Mouse (Mus musculus) MEL (cell line): ENCODE results near the gene Loxl3.

Source experiments
- CHD2 ChIP-seq: IDR thresholded peaks from 2 replicates; pipeline ENCODE4 v1.6.1; 2011; ENCODE audit warnings: low read length, improper control_type of control experiment
- E2F4 ChIP-seq: IDR thresholded peaks from 2 replicates; pipeline ENCODE4 v1.6.1; 2011; ENCODE audit warnings: low read depth, low read length, improper control_type of control experiment, borderline replicate concordance
- MAFK ChIP-seq: IDR thresholded peaks from 2 replicates; pipeline ENCODE4 v1.6.1; 2011; ENCODE audit warnings: low read depth, mild to moderate bottlenecking, low read length, improper control_type of control experiment, borderline replicate concordance
- MAZ ChIP-seq: IDR thresholded peaks from 2 replicates; pipeline ENCODE4 v1.6.1; 2012; ENCODE audit warnings: low read depth, mild to moderate bottlenecking, inconsistent platforms, low read length, improper control_type of control experiment
- MEF2A ChIP-seq: IDR thresholded peaks from 2 replicates; pipeline ENCODE4 v1.6.1; 2014; ENCODE audit warnings: low read depth, mild to moderate bottlenecking, inconsistent platforms, low read length, improper control_type of control experiment; ENCODE audit not compliant: poor library complexity, insufficient replicate concordance, severe bottlenecking; ENCODE audit errors: extremely low read depth
- MYC ChIP-seq: IDR thresholded peaks from 2 replicates; pipeline ENCODE4 v1.6.1; 2011; ENCODE audit warnings: low read depth, mild to moderate bottlenecking, low read length, improper control_type of control experiment, moderate library complexity
- POLR2A ChIP-seq, 2 experiments: IDR thresholded peaks; 2 replicates each; pipeline ENCODE4 v1.6.1; 2011 to 2012; ENCODE audit warnings: low read length in 2 of 2, mild to moderate bottlenecking in 2 of 2, control low read depth in 1 of 2, improper control_type of control experiment in 1 of 2, low read depth in 1 of 2, moderate library complexity in 1 of 2; ENCODE audit not compliant: control insufficient read depth in 1 of 2, insufficient read depth in 1 of 2, poor library complexity in 1 of 2
- RCOR1 ChIP-seq: IDR thresholded peaks from 2 replicates; pipeline ENCODE4 v1.6.1; 2012; ENCODE audit warnings: low read depth, mild to moderate bottlenecking, inconsistent platforms, low read length, improper control_type of control experiment
- SMC3 ChIP-seq: IDR thresholded peaks from 2 replicates; pipeline ENCODE4 v1.6.1; 2011; ENCODE audit warnings: low read depth, low read length, improper control_type of control experiment
- TAL1 ChIP-seq: IDR thresholded peaks from 2 replicates; pipeline ENCODE4 v1.6.1; 2012; ENCODE audit warnings: mild to moderate bottlenecking, inconsistent platforms, low read length, moderate library complexity, mixed read lengths
- USF1 ChIP-seq: IDR thresholded peaks from 2 replicates; pipeline ENCODE4 v1.6.1; 2014; ENCODE audit warnings: low read depth, mild to moderate bottlenecking, inconsistent platforms, low read length, improper control_type of control experiment, moderate library complexity
- USF2 ChIP-seq, 2 experiments: IDR thresholded peaks; 2 replicates each; pipeline ENCODE4 v1.6.1; 2011 to 2012; ENCODE audit warnings: improper control_type of control experiment in 2 of 2, low read length in 2 of 2, borderline replicate concordance in 1 of 2, inconsistent platforms in 1 of 2, low read depth in 1 of 2, mild to moderate bottlenecking in 1 of 2; ENCODE audit not compliant: insufficient read depth in 1 of 2
- ZKSCAN1 ChIP-seq: IDR thresholded peaks from 2 replicates; pipeline ENCODE4 v1.6.1; 2012; ENCODE audit warnings: low read depth, mild to moderate bottlenecking, inconsistent platforms, low read length, improper control_type of control experiment, moderate library complexity
- ZNF384 ChIP-seq: IDR thresholded peaks from 2 replicates; pipeline ENCODE4 v1.6.1; 2012; ENCODE audit warnings: low read depth, mild to moderate bottlenecking, inconsistent platforms, low read length, improper control_type of control experiment

- no peak for TF ChIP-seq POLR2A (IDR thresholded peaks at IDR 0.05; ENCODE audit: control insufficient read depth in 1 of 2, insufficient read depth in 1 of 2, low read depth in 1 of 2, low read length in 2 of 2, poor library complexity in 1 of 2)
- no peak for TF ChIP-seq MAFK
- TF ChIP-seq MAZ = no peak
- no peak for TF ChIP-seq RCOR1
- peak; percentile 85 for TF ChIP-seq ZNF384
- TF ChIP-seq MEF2A = no peak
- no peak for TF ChIP-seq USF2 (IDR thresholded peaks at IDR 0.05; ENCODE audit: borderline replicate concordance in 1 of 2, insufficient read depth in 1 of 2, low read depth in 1 of 2, low read length in 2 of 2)
- no peak for TF ChIP-seq TAL1
- no peak for TF ChIP-seq CHD2
- no peak for TF ChIP-seq MYC
- TF ChIP-seq E2F4 = no peak
- no peak for TF ChIP-seq USF1
- TF ChIP-seq ZKSCAN1 = no peak
- TF ChIP-seq SMC3 = peak; percentile 62
Observed at GRCm38 (mm10) chr6:83074979-83075378, 41.0 kb downstream of the Loxl3 start.
